Mouse (Mus musculus) liver, embryonic 11.5 days (tissue): ENCODE data around the gene Pcca. TPM values are rescaled to one million over a fixed set of nuclear protein-coding genes. Genes with fewer than 3 reads are reported as not detected.

ENCODE experiments used
- ATAC-seq: fragments of 200-750 bp; cut with Nextera tagmentation; replicated peaks from 2 replicates; pipeline ENCODE4 v1.8.0; 2017; ENCODE audit warnings: moderate number of reproducible peaks, mild to moderate bottlenecking, moderate TSS enrichment, moderate library complexity; ENCODE audit not compliant: low FRiP score
- DNase-seq: peaks from one replicate; pipeline ENCODE4 v3.0.0-alpha.2; 2017; ENCODE audit warnings: low spot score
- H3K27ac ChIP-seq: fragments of 300-500 bp; sonication (generic); 2 replicates; pipeline ENCODE4 v1.5.1; 2014; ENCODE audit warnings: mild to moderate bottlenecking, low read depth, low read length, control low read depth
- H3K27me3 ChIP-seq: fragments of 300-500 bp; sonication (generic); replicated peaks from 2 replicates; pipeline ENCODE4 v1.6.1; 2014; ENCODE audit warnings: low read length, mixed read lengths; ENCODE audit not compliant: control insufficient read depth, insufficient read depth
- H3K36me3 ChIP-seq: fragments of 300-500 bp; sonication (generic); 2 replicates; pipeline ENCODE4 v1.6.1; 2014; ENCODE audit warnings: mild to moderate bottlenecking, low read length, moderate library complexity, mixed read lengths; ENCODE audit not compliant: control insufficient read depth, insufficient read depth
- H3K4me1 ChIP-seq: fragments of 300-500 bp; sonication (generic); replicated peaks from 2 replicates; pipeline ENCODE4 v1.6.1; 2014; ENCODE audit warnings: low read length, mixed read lengths; ENCODE audit not compliant: control insufficient read depth, insufficient read depth
- H3K4me2 ChIP-seq: fragments of 300-500 bp; sonication (generic); 2 replicates; pipeline ENCODE4 v1.6.1; 2014; ENCODE audit warnings: mild to moderate bottlenecking, control low read depth, moderate library complexity
- H3K4me3 ChIP-seq: fragments of 300-500 bp; sonication (generic); 2 replicates; pipeline ENCODE4 v1.5.1; 2014; ENCODE audit warnings: low read depth, low read length, control low read depth
- H3K9ac ChIP-seq: fragments of 300-500 bp; sonication (generic); 2 replicates; pipeline ENCODE4 v1.6.1; 2014; ENCODE audit warnings: low read depth, low read length, control low read depth
- H3K9me3 ChIP-seq: fragments of 300-500 bp; sonication (generic); 2 replicates; pipeline ENCODE4 v1.6.1; 2016; ENCODE audit warnings: low read length, inconsistent platforms, mixed read lengths; ENCODE audit not compliant: control insufficient read depth
- WGBS: fragments of 180-500 bp; shearing (Covaris S2); extraction: QIAGEN DNeasy Blood & Tissue Kit; methylation state at CpG from one replicate; pipeline ENCODE4 v1.1.7; 2014; 5-methylcytosine and 5-hydroxymethylcytosine counted together
- polyA plus RNA-seq: library from polyadenylated mRNA; unstranded; fragments of >200 nt; fragmentation: Nextera tagmentation; extraction: Ambion mirVana; gene quantifications from 2 replicates; pipeline ENCODE4 v1.2.1, GENCODE M21; 2014

Pcca gene
- polyA plus RNA-seq, 1 experiment from 2014 or later = 18.1 TPM

DNA sequence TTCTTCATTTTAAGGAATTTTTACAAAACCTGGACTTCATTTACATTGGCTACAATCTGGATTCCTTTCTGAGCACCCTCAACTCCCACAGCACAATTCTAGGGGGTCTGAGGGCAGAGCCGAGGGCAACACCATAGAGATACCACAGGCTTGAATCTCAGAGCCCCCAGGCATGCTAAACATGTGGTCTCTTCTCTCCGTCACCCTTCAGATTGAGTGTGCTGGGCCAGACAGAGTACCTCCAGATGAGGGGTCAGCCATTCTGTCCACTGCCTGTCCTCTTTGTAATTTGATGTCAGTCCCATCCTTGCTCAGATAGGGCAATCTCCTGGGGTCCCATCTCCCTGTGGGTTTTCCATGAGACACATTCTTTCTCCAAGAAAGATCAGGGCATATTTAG, 347.6 kb downstream of the Pcca start:
- no peak overlapping the region for H3K4me2 ChIP-seq
- H3K36me3 ChIP-seq = no peaks in the 10 kb centered on the region
- WGBS = 71% methylated on average over 2 of the region's 2 CpGs
- no peaks in the 10 kb centered on the region for H3K27me3 ChIP-seq
- H3K4me1 ChIP-seq = no peaks in the 10 kb centered on the region
- H3K9me3 ChIP-seq = no peaks in the 10 kb centered on the region
- H3K27ac ChIP-seq = no peak overlapping the region
- H3K9ac ChIP-seq = no peak overlapping the region
- ATAC-seq (no peak), DNase-seq (no peak)
- H3K4me3 ChIP-seq = no peak overlapping the region

DNA sequence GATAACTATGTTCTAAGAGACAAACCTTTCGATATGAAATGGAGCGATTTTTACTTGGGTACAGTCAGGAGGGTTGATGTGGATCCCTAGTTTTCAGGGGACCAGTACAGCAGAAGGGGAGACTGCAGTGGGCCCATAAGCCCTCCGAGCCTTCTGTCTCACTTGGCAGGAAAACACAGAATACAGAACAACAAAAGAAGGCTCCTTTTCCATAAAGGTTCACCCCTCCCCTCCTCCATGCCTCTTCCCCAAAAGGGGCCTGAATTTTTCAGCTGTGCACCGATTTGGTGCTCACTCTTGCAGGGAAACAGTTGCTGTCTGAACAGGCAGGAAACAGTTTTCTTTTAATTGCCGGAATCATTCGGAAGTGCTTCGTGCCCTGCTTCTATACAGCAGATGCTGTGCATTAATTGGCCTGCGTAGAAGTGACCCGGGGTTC, 348.1 kb downstream of the Pcca start:
- H3K9me3 ChIP-seq = no peaks in the 10 kb centered on the region
- no peaks in the 10 kb centered on the region for H3K36me3 ChIP-seq
- WGBS = 86% methylated on average over 9 of the region's 9 CpGs
- DNase-seq = no peak
- H3K4me1 ChIP-seq = no peaks in the 10 kb centered on the region
- H3K27me3 ChIP-seq = no peaks in the 10 kb centered on the region
- H3K27ac ChIP-seq = no peak overlapping the region
- no peak overlapping the region for H3K4me2 ChIP-seq
- no peak overlapping the region for H3K4me3 ChIP-seq
- H3K9ac ChIP-seq = no peak overlapping the region
- no peak for ATAC-seq

DNA sequence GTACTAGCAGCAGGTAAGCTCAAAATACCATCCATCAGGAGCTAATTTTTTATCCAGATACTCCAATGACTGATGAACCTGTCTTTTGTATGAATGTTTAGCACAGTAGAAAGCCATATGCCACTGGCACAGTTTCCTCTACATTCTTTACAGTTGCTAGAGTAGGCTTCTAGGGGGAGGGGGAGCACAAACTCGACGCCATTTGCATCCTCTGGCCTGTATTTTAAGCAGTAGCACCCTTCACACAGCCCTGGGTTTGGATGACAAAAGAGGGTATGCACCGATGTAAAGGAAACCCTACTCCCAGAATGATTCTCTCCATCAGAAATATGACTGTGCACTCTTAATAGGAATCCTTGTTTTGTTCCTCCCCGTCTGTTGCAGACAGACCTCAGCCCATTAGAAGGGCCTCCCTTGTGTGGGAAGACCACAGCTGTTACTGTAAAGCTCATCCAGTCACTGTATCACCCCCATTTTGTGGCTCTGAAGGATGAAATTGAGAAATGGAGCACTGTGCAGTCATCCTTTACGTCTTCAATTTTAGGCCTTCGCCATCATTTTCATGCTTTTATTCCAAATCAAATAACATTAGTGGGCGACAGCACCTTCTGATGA, 348.8 kb downstream of the Pcca start:
- Histone ChIP-seq H3K4me1 (no peaks in the 10 kb centered on the region), H3K27me3 (no peaks in the 10 kb centered on the region), H3K4me2 (no peak overlapping the region), H3K27ac (no peak overlapping the region), H3K9ac (no peak overlapping the region), H3K36me3 (no peaks in the 10 kb centered on the region), H3K9me3 (no peaks in the 10 kb centered on the region), H3K4me3 (no peak overlapping the region)
- WGBS = 83% methylated on average over 7 of the region's 7 CpGs
- no peak for DNase-seq
- ATAC-seq = no peak

DNA sequence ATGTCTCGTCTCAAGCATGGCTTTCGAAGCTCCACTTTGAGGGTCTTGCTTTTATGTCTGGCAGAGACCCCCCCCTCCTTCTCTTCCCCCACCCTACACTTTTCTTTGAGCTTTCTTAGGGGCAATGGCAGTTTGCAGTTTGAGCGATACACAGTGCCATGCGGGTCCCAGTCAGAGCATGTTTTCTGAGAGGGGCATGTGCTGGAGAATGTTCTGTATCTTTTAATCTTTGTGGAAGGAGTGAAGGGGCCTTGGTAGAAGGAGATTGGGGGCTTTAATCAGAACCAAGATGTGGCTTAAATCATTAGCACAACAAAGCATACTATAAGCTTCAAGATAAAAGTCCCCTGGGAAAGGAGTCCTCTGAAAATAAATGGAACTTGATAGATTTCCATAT, 349.3 kb downstream of the Pcca start:
- Histone ChIP-seq H3K9ac (no peak overlapping the region), H3K4me3 (no peak overlapping the region), H3K4me1 (no peaks in the 10 kb centered on the region), H3K9me3 (no peaks in the 10 kb centered on the region), H3K36me3 (no peaks in the 10 kb centered on the region), H3K4me2 (no peak overlapping the region), H3K27ac (no peak overlapping the region), H3K27me3 (no peaks in the 10 kb centered on the region)
- no peak for DNase-seq
- ATAC-seq = no peak
- WGBS = 79% methylated on average over 4 of the region's 4 CpGs

GRCm38 (mm10) chr14:122883821-122884584, 349.9 kb downstream of the Pcca start:
- DNase-seq = no peak
- H3K27me3 ChIP-seq = no peaks in the 10 kb centered on the region
- WGBS = 68% methylated on average over 10 of the region's 10 CpGs
- ATAC-seq = no peak
- no peaks in the 10 kb centered on the region for H3K9me3 ChIP-seq
- no peaks in the 10 kb centered on the region for H3K36me3 ChIP-seq
- H3K4me2 ChIP-seq = no peak overlapping the region
- no peak overlapping the region for H3K9ac ChIP-seq
- no peak overlapping the region for H3K4me3 ChIP-seq
- no peaks in the 10 kb centered on the region for H3K4me1 ChIP-seq
- no peak overlapping the region for H3K27ac ChIP-seq

DNA sequence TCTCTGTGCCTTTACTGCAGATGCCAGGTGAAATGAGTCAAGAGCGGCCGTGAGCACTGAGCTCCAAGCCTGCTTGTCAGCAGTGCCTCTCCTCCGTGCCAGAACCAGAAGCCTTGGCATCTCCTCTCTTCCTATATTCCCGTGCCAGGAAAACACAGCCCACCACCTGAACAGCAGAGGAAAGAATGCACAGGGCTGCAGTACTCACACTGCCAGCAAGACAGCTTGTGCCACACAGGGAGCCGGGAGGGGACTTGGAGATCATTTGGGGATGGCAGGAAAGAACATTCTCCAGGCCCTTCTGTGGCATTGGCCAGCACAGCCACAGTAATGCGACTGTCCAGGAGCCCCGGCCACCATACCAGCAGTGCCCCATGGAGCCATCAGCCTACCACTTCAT, 351.8 kb downstream of the Pcca start:
- WGBS = 92% methylated on average over 7 of the region's 7 CpGs
- no peak overlapping the region for H3K9ac ChIP-seq
- no peaks in the 10 kb centered on the region for H3K27me3 ChIP-seq
- ATAC-seq = no peak
- H3K27ac ChIP-seq = no peak overlapping the region
- H3K4me1 ChIP-seq = no peaks in the 10 kb centered on the region
- H3K9me3 ChIP-seq = no peaks in the 10 kb centered on the region
- H3K4me2 ChIP-seq = no peak overlapping the region
- no peaks in the 10 kb centered on the region; the same call in 1 of the 2 replicates for H3K36me3 ChIP-seq
- no peak for DNase-seq
- H3K4me3 ChIP-seq = no peak overlapping the region

DNA sequence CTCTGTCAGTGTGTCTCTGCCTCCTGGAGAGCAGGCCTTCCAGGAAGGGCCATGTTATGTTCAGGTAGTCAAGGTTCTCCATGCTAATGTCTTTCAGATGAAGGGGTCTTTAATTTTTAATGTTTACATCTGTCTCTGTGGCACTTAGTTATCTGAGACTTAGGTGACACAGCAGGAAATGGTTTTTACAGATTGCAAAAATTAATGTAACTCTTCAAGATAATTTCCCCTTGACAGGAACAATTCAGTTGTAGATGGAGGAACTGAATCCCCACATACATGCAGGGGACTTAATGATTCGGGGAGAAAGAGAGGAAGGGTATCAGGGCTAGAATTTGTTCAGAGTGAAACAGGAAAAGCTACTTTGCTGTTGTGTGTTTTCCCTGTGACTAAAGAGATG, 353.2 kb downstream of the Pcca start:
- no peak overlapping the region for H3K27ac ChIP-seq
- DNase-seq = no peak

DNA sequence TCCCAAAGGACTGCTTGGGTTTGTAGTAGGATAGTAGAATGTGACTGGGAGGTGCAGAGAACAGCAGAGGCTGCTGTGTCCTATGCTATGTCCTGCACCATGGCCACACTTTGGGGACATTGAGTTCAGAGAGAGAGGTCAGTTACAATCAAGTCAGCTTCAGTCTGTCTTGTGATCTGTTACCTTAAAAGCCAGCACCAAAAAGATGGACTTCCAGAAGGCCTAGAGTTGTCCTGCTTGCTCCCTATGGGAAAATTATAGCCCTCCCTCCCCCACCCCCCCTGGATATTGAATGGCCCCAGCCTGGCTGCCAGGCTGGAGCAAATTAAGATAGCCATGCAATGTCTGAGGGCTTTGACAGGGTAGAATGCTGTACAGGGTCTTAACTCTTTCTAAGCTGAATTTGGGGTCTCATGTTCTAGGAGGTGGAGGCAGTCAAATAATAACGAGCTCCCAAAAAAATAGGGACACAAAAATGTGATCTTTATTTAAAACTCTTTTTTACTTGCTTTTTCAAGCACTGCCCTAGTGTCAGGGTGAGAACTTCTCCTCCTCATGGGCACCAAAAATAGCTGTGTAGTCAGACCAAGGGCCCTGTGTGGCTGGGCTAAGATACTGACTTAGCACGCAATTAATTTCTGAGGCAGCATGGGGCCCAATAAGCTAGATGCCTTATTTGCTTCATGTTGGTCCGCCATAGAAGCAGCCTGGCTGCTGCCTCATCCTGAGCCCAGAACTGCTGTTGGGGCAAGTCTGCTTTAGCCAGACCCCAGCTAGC, 353.8 kb downstream of the Pcca start:
- WGBS = 90% methylated on average over 3 of the region's 3 CpGs
- H3K36me3 ChIP-seq = no peaks in the 10 kb centered on the region; the same call in 1 of the 2 replicates
- no peak overlapping the region for H3K9ac ChIP-seq
- no peak overlapping the region for H3K27ac ChIP-seq
- no peak overlapping the region for H3K4me2 ChIP-seq
- DNase-seq (no peak), ATAC-seq (no peak)
- H3K4me1 ChIP-seq = no peaks in the 10 kb centered on the region
- H3K4me3 ChIP-seq = no peak overlapping the region
- H3K27me3 ChIP-seq = no peaks in the 10 kb centered on the region
- no peaks in the 10 kb centered on the region for H3K9me3 ChIP-seq

More for the DNA sequence above, 353.2 kb downstream of the Pcca start:
- Histone ChIP-seq H3K4me2 (no peak overlapping the region), H3K27me3 (no peaks in the 10 kb centered on the region), H3K36me3 (no peaks in the 10 kb centered on the region; the same call in 1 of the 2 replicates), H3K9me3 (no peaks in the 10 kb centered on the region), H3K4me3 (no peak overlapping the region), H3K4me1 (no peaks in the 10 kb centered on the region), H3K9ac (no peak overlapping the region)
- ATAC-seq = no peak
- 64% methylated on average over 1 of the region's 1 CpGs for WGBS
